Mouse (Mus musculus): ENCODE data around the gene Shc2.

- TF ChIP-seq CTCF (IDR thresholded peaks at IDR 0.05) (no peak), EP300 (IDR thresholded peaks at IDR 0.05) (no peak)
Measured at GRCm38 (mm10) chr10:79633006-79633777, 4.5 kb downstream of the Shc2 start.
